Comparison of ENCODE assay signal across 10 mouse cellular contexts in genomic region chr15:93698182-93698822, GRCm38 (mm10).
A peak's percentile ranks its signal among the peaks of the same experiment; 100 is the strongest.
DNase-seq lines count a peak whose midpoint lies in the region; ATAC-seq lines count a peak whose summit lies in the region.
"Had no signal": no experiment of that assay in that cellular context is flagged by ENCODE, and none has a peak within 500 bp of the region (broad histone marks: within the 10 kb centered on the region; RNA-seq: fewer than 3 reads in every experiment).

No protein-coding gene starts in this region.

- no peak for DNase-seq in liver
- peak; percentile 97 for DNase-seq in heart, adult 11 months
- no peak for DNase-seq in limb, embryonic 10.5 days (ENCODE audit: low spot score)
- DNase-seq in urinary bladder, postnatal 10 days (ENCODE audit: low spot score) = no peak

- H3K36me3 ChIP-seq in forebrain, embryonic 13.5 days (ENCODE audit: poor library complexity, severe bottlenecking) = no peaks in the 10 kb centered on the region
- no peaks in the 10 kb centered on the region for H3K36me3 ChIP-seq in forebrain, embryonic 12.5 days (replicated peaks)
- no peaks in the 10 kb centered on the region for H3K36me3 ChIP-seq in liver, embryonic 12.5 days
- H3K36me3 ChIP-seq in limb, embryonic 10.5 days = no peaks in the 10 kb centered on the region

- no peaks in the 10 kb centered on the region for H3K27me3 ChIP-seq in forebrain, embryonic 13.5 days
- no peaks in the 10 kb centered on the region for H3K27me3 ChIP-seq in forebrain, embryonic 12.5 days
- H3K27me3 ChIP-seq in liver, embryonic 12.5 days (replicated peaks) = no peaks in the 10 kb centered on the region
- H3K27me3 ChIP-seq in limb, embryonic 10.5 days (ENCODE audit: low read depth, poor library complexity, severe bottlenecking) = no peaks in the 10 kb centered on the region

- H3K4me3 ChIP-seq in forebrain, embryonic 13.5 days = no peak overlapping the region
- no peak overlapping the region for H3K4me3 ChIP-seq in forebrain, embryonic 12.5 days (replicated peaks)
- H3K4me3 ChIP-seq in liver, embryonic 12.5 days = no peak overlapping the region
- H3K4me3 ChIP-seq in limb, embryonic 10.5 days = 0 out of 2 replicates have a peak overlapping the region, but pooled peaks have one; percentile 6
- H3K4me3 ChIP-seq: left cerebral cortex, adult 2 months had no signal

- no peaks in the 10 kb centered on the region for H3K9me3 ChIP-seq in forebrain, embryonic 13.5 days (replicated peaks)
- no peaks in the 10 kb centered on the region for H3K9me3 ChIP-seq in forebrain, embryonic 12.5 days
- H3K9me3 ChIP-seq in liver, embryonic 12.5 days (replicated peaks) = no peaks in the 10 kb centered on the region
- H3K9me3 ChIP-seq in limb, embryonic 10.5 days (replicated peaks) = no peaks in the 10 kb centered on the region

- no peak for ATAC-seq in forebrain, embryonic 13.5 days
- no peak for ATAC-seq in forebrain, embryonic 12.5 days (ENCODE audit: low FRiP score)
- ATAC-seq in liver, embryonic 12.5 days = no peak
- no peak for ATAC-seq in inflammation-experienced regulatory T-cells, adult 6 months
- ATAC-seq: intestine, postnatal 0 days had no signal

- no peak overlapping the region for H3K27ac ChIP-seq in forebrain, embryonic 13.5 days
- no peak overlapping the region for H3K27ac ChIP-seq in forebrain, embryonic 12.5 days
- H3K27ac ChIP-seq in liver, embryonic 12.5 days = no peak overlapping the region
- no peak overlapping the region; the same call in 1 of the 2 replicates for H3K27ac ChIP-seq in limb, embryonic 10.5 days

- 28% methylated on average over 10 of the region's 10 CpGs for WGBS in forebrain, embryonic 13.5 days
- WGBS in forebrain, embryonic 12.5 days = 33% methylated on average over 10 of the region's 10 CpGs
- 29% methylated on average over 10 of the region's 10 CpGs for WGBS in liver, embryonic 12.5 days (ENCODE audit: insufficient replicate concordance)
- WGBS in limb, embryonic 10.5 days = 44% methylated on average over 10 of the region's 10 CpGs

- no peak overlapping the region for H3K9ac ChIP-seq in forebrain, embryonic 13.5 days
- no peak overlapping the region for H3K9ac ChIP-seq in forebrain, embryonic 12.5 days
- H3K9ac ChIP-seq in liver, embryonic 12.5 days = no peak overlapping the region

- peak overlapping the region; percentile 18; the same call in 1 of the 2 replicates for H3K4me2 ChIP-seq in forebrain, embryonic 13.5 days
- H3K4me2 ChIP-seq in forebrain, embryonic 12.5 days = no peak overlapping the region
- H3K4me2 ChIP-seq in liver, embryonic 12.5 days = peak overlapping the region; percentile 16; the same call in 1 of the 2 replicates

- peaks cover 18% of the 10 kb centered on the region for H3K4me1 ChIP-seq in forebrain, embryonic 13.5 days
- peaks cover 11% of the 10 kb centered on the region for H3K4me1 ChIP-seq in forebrain, embryonic 12.5 days
- peaks cover 8% of the 10 kb centered on the region; the same call in 1 of the 2 replicates for H3K4me1 ChIP-seq in liver, embryonic 12.5 days
- peaks cover 30% of the 10 kb centered on the region for H3K4me1 ChIP-seq in limb, embryonic 10.5 days
